Mouse (Mus musculus): ENCODE data around the gene Kif26b.

Gene Kif26b

GRCm38 (mm10) chr1:178840311-178840710 is 311.4 kb downstream of the Kif26b start:
- no peak for DNase-seq (ENCODE audit: low spot score in 2 of 2)

- DNase-seq (ENCODE audit: low spot score in 2 of 2): no peak
Observed at GRCm38 (mm10) chr1:178844839-178845238, 315.9 kb downstream of the Kif26b start.

GRCm38 (mm10) chr1:178847569-178847968 is 318.6 kb downstream of the Kif26b start:
- DNase-seq (ENCODE audit: low spot score in 2 of 2): no peak

GRCm38 (mm10) chr1:178848380-178849106 is 319.6 kb downstream of the Kif26b start:
- DNase-seq (ENCODE audit: low spot score in 2 of 2): no peak

GRCm38 (mm10) chr1:178850569-178850968 is 321.6 kb downstream of the Kif26b start:
- no peak for DNase-seq (ENCODE audit: low spot score in 2 of 2)

- no peak for DNase-seq (ENCODE audit: low spot score in 2 of 2)
Observed at GRCm38 (mm10) chr1:178854936-178855335, 326.0 kb downstream of the Kif26b start.

- no peak for DNase-seq (ENCODE audit: low spot score in 2 of 2)
Observed at GRCm38 (mm10) chr1:178855974-178856373, 327.0 kb downstream of the Kif26b start.

- DNase-seq (ENCODE audit: low spot score in 2 of 2): no peak
Observed at GRCm38 (mm10) chr1:178860671-178861391, 331.9 kb downstream of the Kif26b start.

- no peak for DNase-seq (ENCODE audit: low spot score in 2 of 2)
Observed at GRCm38 (mm10) chr1:178861392-178861762, 332.5 kb downstream of the Kif26b start.

GRCm38 (mm10) chr1:178863756-178864155 is 334.8 kb downstream of the Kif26b start:
- DNase-seq (ENCODE audit: low spot score in 2 of 2): no peak

GRCm38 (mm10) chr1:178864297-178864696 is 335.4 kb downstream of the Kif26b start:
- no peak for DNase-seq (ENCODE audit: low spot score in 2 of 2)

- DNase-seq (ENCODE audit: low spot score in 2 of 2): no peak
Observed at GRCm38 (mm10) chr1:178866757-178867156, 337.8 kb downstream of the Kif26b start.

- no peak for DNase-seq (ENCODE audit: low spot score in 2 of 2)
Observed at GRCm38 (mm10) chr1:178871055-178871454, 342.1 kb downstream of the Kif26b start.

GRCm38 (mm10) chr1:178876926-178877325 is 348.0 kb downstream of the Kif26b start:
- no peak for DNase-seq (ENCODE audit: low spot score in 2 of 2)

GRCm38 (mm10) chr1:178878676-178879075 is 349.8 kb downstream of the Kif26b start:
- DNase-seq (ENCODE audit: low spot score in 2 of 2): no peak

- DNase-seq (ENCODE audit: low spot score in 2 of 2): no peak
Observed at GRCm38 (mm10) chr1:178880905-178881304, 352.0 kb downstream of the Kif26b start.

- DNase-seq (ENCODE audit: low spot score in 2 of 2): no peak
Observed at GRCm38 (mm10) chr1:178886671-178887070, 357.7 kb downstream of the Kif26b start.

- no peak for DNase-seq (ENCODE audit: low spot score in 2 of 2)
Observed at GRCm38 (mm10) chr1:178892376-178892775, 363.5 kb downstream of the Kif26b start.

GRCm38 (mm10) chr1:178893229-178894080 is 364.5 kb downstream of the Kif26b start:
- DNase-seq (ENCODE audit: low spot score in 2 of 2): no peak

GRCm38 (mm10) chr1:178894081-178894401 is 365.1 kb downstream of the Kif26b start:
- DNase-seq (ENCODE audit: low spot score in 2 of 2): no peak

- DNase-seq (ENCODE audit: low spot score in 2 of 2): no peak
Observed at GRCm38 (mm10) chr1:178895674-178896073, 366.7 kb downstream of the Kif26b start.

- no peak for DNase-seq (ENCODE audit: low spot score in 2 of 2)
Observed at GRCm38 (mm10) chr1:178910951-178911350, 382.0 kb downstream of the Kif26b start.
